Mouse (Mus musculus) layer of hippocampus, postnatal 14 days (tissue): ENCODE data around the gene Gm12185. TPM values are rescaled to one million over a fixed set of nuclear protein-coding genes. Genes with fewer than 3 reads are reported as not detected.
"Not testable (repeated sequence)": the region's sequence is repeated elsewhere in the genome, so short reads cannot be mapped to it uniquely, and the experiment has no call there.

Experiments used
- DNase-seq, 2 experiments: peaks; one replicate each; pipeline ENCODE4 v3.0.0; 2021 to 2022; ENCODE audit warnings: low spot score in 2 of 2, mixed read lengths in 1 of 2
- long read RNA-seq, 2 experiments: library from polyadenylated mRNA; stranded (forward); transcript quantifications; one replicate each; pipeline ENCODE4 v2.0.0; 2021
- total RNA-seq, 2 experiments: library from RNA; stranded (reverse); gene quantifications; 2 replicates each; pipeline ENCODE4 v1.2.3; 2021

Gene Gm12185
- not detected for total RNA-seq
- long read RNA-seq, experiment 1 = 0 reads
- long read RNA-seq, experiment 2 = 0 reads

GRCm38 (mm10) chr11:48991740-48992520 lies at the start of gene Gm12185:
Gene Gm12185 (minus strand): TSS chr11:48992226.
- DNase-seq = not testable (repeated sequence)

GRCm38 (mm10) chr11:49012074-49012473 lies 20.0 kb upstream of the Gm12185 start:
- DNase-seq = not testable (repeated sequence)

GRCm38 (mm10) chr11:49006785-49007184 lies 14.8 kb upstream of the Gm12185 start:
- DNase-seq = not testable (repeated sequence)

GRCm38 (mm10) chr11:49006317-49006716 lies 14.3 kb upstream of the Gm12185 start:
- not testable (repeated sequence) for DNase-seq

- DNase-seq = not testable (repeated sequence)
These were observed 8.4 kb upstream of the Gm12185 start for GRCm38 (mm10) chr11:49000411-49000810.

- DNase-seq = not testable (repeated sequence)
These were observed 2.0 kb upstream of the Gm12185 start, which contains the start of gene Tgtp1 for GRCm38 (mm10) chr11:48994018-48994417. Gene Tgtp1 (minus strand): TSS chr11:48994172.

GRCm38 (mm10) chr11:48993296-48993695 lies 1.3 kb upstream of the Gm12185 start:
- DNase-seq = not testable (repeated sequence)

- not testable (repeated sequence) for DNase-seq
These were observed 2.0 kb downstream of the Gm12185 start for GRCm38 (mm10) chr11:48989981-48990380.

GRCm38 (mm10) chr11:48988219-48988618 lies 3.8 kb downstream of the Gm12185 start:
- DNase-seq = not testable (repeated sequence)

- DNase-seq = not testable (repeated sequence)
These were observed 9.2 kb downstream of the Gm12185 start for GRCm38 (mm10) chr11:48982848-48983247.

- not testable (repeated sequence) for DNase-seq
These were observed 12.0 kb downstream of the Gm12185 start for GRCm38 (mm10) chr11:48980052-48980451.

GRCm38 (mm10) chr11:48979251-48979650 lies 12.8 kb downstream of the Gm12185 start, which contains the start of gene 9930111J21Rik1:
Gene 9930111J21Rik1 (minus strand): TSS chr11:48979398.
- DNase-seq = not testable (repeated sequence)

GRCm38 (mm10) chr11:48978240-48978939 lies 13.6 kb downstream of the Gm12185 start, which contains the start of gene Olfr56:
Gene Olfr56 (plus strand): TSS chr11:48978889.
- DNase-seq = not testable (repeated sequence)

- not testable (repeated sequence) for DNase-seq
These were observed 17.3 kb downstream of the Gm12185 start for GRCm38 (mm10) chr11:48974686-48975085.

- DNase-seq = not testable (repeated sequence)
These were observed 45.9 kb downstream of the Gm12185 start, which contains the start of gene Psme2b for GRCm38 (mm10) chr11:48946090-48946489. Gene Psme2b (minus strand): TSS chr11:48946190.

- DNase-seq = not testable (repeated sequence)
These were observed 52.7 kb downstream of the Gm12185 start for GRCm38 (mm10) chr11:48939286-48939685.

- not testable (repeated sequence) for DNase-seq
These were observed 56.7 kb downstream of the Gm12185 start for GRCm38 (mm10) chr11:48935291-48935690.

GRCm38 (mm10) chr11:48933923-48934322 lies 58.1 kb downstream of the Gm12185 start:
- DNase-seq = not testable (repeated sequence)

GRCm38 (mm10) chr11:48933422-48933821 lies 58.6 kb downstream of the Gm12185 start:
- DNase-seq = not testable (repeated sequence)

- not testable (repeated sequence) for DNase-seq
These were observed 64.0 kb downstream of the Gm12185 start for GRCm38 (mm10) chr11:48928068-48928467.

- not testable (repeated sequence) for DNase-seq
These were observed 65.6 kb downstream of the Gm12185 start for GRCm38 (mm10) chr11:48926437-48926836.
